Mouse (Mus musculus): ENCODE measurements around the gene Acap1.
"Not testable (repeated sequence)": the region's sequence is repeated elsewhere in the genome, so short reads cannot be mapped to it uniquely, and the experiment has no call there.

Acap1 gene

GRCm38 (mm10) chr11:69895291-69895690 is at the start of gene Acap1:
TSS of gene Acap1 (minus strand) at chr11:69895539.
- DNase-seq (ENCODE audit: low spot score in 2 of 2) = peak; percentile 71 to 76

GRCm38 (mm10) chr11:69940962-69941361 is 45.6 kb upstream of the Acap1 start:
- no peak for DNase-seq (ENCODE audit: low spot score in 2 of 2)

- no peak for DNase-seq (ENCODE audit: low spot score in 2 of 2)
These were observed 44.4 kb upstream of the Acap1 start for GRCm38 (mm10) chr11:69939731-69940130.

- DNase-seq (ENCODE audit: low spot score in 2 of 2) = no peak
These were observed 43.8 kb upstream of the Acap1 start for GRCm38 (mm10) chr11:69939181-69939580.

GRCm38 (mm10) chr11:69938401-69938979 is 43.2 kb upstream of the Acap1 start:
- DNase-seq (ENCODE audit: low spot score in 2 of 2) = no peak

DNA sequence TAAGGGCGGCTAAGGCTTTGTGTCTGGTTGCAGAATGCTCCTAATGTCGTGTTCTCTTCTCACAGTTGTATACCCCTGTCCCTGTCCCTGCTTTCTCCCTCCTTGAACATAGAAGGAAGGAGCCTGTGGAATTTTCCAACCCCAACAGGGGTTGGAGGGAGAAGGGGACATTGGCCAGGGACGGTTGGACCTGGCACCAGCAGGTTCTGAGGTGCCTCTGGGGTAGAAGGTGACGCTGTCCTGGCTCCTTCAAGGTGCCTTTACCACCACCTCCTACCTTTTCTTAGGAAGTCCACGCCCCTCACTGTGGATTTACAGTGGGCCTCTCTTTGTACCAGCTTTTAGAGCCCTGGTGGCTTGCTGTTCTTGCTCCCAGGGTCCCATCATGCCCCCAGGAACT is 42.5 kb upstream of the Acap1 start:
- no peak for DNase-seq (ENCODE audit: low spot score in 2 of 2)

GRCm38 (mm10) chr11:69937385-69937784 is 42.0 kb upstream of the Acap1 start:
- DNase-seq (ENCODE audit: low spot score in 2 of 2) = no peak

DNA sequence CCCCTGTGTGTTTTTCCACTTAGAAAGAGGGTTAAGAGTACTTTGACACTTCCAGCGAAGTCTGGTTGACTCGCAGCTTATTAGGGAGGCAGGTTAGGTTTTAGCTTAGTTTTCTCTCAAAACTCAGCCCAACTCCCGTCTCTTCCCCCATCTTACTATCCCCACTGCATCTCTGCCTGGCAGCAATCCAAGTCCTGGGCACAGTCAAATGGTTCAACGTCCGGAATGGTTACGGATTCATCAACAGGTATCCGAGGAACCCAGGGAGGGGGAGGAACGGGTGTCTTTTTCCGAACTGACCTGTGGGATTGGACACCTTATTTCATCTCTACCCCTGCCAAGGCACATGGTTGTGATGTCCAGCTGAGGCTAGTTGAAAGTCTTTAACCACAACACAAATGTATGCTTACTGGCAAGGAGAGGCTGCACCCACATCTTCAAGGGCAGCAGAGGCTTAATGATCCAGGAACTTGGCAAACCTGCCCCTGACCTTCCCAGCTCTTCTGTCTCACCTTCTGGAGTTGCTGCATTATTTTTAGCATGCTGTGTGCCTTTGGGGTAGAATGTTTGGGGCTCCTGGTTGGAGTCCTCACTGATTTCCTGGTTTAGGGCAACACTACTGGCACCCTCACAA is 41.5 kb upstream of the Acap1 start:
- no peak for DNase-seq (ENCODE audit: low spot score in 2 of 2)

DNA sequence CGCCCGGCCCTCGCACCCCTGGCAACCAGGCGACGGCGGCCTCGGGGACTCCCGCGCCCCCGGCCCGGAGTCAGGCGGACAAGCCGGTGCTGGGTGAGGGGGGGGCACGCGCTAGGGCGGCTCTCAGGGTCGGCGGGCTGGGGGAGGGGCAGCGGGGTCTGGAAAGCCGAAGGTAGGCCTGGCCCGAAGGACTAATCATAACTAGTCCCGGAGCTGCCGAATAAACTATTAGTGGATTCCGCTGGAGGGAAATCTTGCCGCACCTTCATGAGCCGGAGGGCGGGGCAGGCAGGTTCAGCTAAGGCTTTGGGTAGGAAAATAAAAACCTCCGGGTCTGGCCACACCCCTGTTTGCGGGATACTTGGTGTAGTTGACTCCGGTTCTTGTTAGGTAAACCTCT is 40.8 kb upstream of the Acap1 start:
- no peak for DNase-seq (ENCODE audit: low spot score in 2 of 2)

DNA sequence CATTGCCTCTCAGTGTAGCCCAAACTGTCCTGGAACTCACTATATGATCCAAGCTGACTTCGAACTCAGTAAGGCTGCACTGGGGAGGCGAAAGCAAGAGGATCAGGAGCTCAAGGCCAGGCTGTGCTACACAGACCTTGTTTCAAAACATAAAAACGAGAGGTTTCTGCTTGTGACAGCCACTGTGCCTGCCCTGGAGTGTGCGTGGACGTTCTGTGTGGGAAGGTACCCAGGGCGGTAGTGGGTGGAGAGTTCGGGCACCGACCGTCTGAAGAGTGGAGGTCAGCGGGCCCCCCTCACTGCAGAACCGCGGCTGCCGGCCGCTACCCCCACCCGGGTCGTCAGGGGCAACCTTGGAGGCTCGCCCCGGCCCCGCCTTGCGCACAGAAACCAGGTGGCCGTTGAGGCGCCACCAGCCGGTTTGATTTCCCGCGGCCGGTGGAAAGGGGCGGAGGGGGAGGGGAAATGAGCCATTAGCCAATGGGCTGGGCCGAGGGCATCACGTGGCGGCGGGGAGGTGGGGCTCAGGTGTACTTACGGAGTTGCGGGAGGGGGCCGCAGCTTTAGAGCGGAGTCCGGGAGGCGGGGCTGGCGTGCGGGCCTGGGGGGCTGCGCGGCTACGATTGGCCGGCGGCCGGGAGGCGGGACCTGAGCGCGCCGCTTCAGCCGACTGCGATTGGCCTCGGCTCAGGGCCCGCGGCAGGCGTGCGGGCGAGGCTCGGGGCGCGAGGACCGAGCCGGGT is 40.0 kb upstream of the Acap1 start, which contains the start of gene Ybx2:
Gene Ybx2 (plus strand): TSS at position 660 of the 743 bp plus-strand sequence.
- peak; percentile 91 to 93 for DNase-seq (ENCODE audit: low spot score in 2 of 2)

- DNase-seq (ENCODE audit: low spot score in 2 of 2) = no peak
These were observed 39.3 kb upstream of the Acap1 start for GRCm38 (mm10) chr11:69934681-69935080.

GRCm38 (mm10) chr11:69934169-69934568 is 38.8 kb upstream of the Acap1 start:
- DNase-seq (ENCODE audit: low spot score in 2 of 2) = peak; percentile 82 to 98

DNA sequence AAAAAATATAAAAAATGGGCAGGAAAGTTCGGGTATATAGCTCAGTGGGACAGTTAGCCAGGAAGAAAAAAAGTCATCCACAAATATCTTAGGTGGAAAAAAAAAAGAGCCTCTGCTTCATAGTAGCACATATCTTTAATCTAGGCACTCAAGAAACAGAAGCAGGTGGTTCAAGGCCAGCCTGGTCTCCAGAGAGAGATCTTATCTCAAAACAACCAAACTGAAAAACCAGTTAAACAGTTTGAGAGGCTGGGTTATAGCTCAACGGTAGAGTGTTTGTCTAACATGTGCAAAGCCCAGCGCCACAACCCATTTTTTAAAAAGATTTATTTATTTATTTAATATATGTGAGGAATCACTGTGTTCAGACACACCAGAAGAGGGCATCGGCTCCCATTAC is 37.7 kb upstream of the Acap1 start:
- DNase-seq (ENCODE audit: low spot score in 2 of 2) = no peak

- DNase-seq (ENCODE audit: low spot score in 2 of 2) = peak in 1 of 2 experiments; percentile 31
These were observed 36.9 kb upstream of the Acap1 start for GRCm38 (mm10) chr11:69932254-69932653.

GRCm38 (mm10) chr11:69931769-69932168 is 36.4 kb upstream of the Acap1 start:
- no peak for DNase-seq (ENCODE audit: low spot score in 2 of 2)

DNA sequence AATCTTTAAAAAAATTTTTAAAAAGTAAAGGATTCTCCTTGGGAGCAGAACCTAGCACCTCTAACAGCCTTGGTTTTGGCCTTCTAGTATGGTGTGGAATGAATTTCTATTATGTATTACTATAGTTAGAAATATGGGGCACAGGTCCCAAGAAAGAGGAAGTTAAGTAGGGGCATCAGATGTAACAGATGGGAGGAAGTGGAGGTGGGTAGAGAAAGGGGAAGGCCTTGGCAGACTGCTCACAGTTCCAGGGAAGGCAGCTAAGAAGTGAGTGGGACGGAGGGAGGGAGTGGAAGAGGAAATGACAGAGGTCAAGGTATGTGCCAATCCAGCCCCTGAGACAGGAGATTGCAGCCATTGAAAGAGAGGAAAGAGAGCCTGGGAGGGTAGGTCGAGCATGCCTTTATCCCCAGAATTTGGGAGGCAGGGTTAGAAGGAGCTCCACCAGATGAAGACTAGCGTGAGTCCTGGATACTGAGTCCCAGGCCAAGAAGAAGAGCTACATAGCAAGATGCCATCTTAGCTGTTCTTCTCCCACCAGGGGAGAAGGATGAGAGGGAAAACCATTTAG is 35.7 kb upstream of the Acap1 start:
- peak in 1 of 2 experiments; percentile 21 for DNase-seq (ENCODE audit: low spot score in 2 of 2)

GRCm38 (mm10) chr11:69930176-69930575 is 34.8 kb upstream of the Acap1 start:
- DNase-seq (ENCODE audit: low spot score in 2 of 2) = not testable (repeated sequence)

- DNase-seq (ENCODE audit: low spot score in 2 of 2) = no peak
These were observed 34.4 kb upstream of the Acap1 start for GRCm38 (mm10) chr11:69929712-69930111.

DNA sequence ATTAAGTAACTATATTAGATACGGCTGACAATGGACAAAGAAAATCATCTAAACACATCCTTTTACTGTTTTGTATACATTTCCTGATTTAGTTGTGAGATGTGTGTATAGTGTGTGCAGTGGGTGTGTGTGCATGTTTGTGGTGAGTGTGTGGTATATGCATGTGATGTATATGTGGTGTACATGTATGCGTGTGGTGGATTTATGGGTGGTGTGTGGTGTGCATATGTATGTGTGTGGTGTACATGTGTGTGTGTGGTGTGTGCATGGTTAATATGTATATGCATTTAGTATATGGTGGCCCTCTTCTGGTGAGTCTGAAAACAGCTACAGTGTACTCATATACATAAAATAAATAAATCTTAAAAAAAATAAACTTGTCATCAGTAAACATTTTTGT is 32.2 kb upstream of the Acap1 start:
- no peak for DNase-seq (ENCODE audit: low spot score in 2 of 2)

DNA sequence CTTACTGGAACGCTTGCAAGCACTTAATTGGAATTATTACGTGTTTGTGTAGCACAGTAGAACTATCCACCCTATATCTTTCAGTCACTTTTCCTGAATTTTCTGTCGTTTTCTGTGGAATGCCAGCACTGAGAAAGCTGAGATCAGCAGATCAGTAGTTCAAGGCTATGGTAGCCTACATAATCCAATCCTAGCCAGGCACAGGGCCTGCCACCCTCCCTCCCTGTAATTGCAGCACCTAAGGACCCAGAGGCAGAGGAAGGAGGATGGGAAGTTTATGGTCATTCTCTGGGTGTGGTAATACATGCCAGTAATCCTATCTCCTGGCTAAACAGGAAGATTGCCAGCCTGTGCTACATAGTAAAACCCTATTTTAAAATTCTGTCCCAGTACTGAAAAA is 27.5 kb upstream of the Acap1 start:
- DNase-seq (ENCODE audit: low spot score in 2 of 2) = no peak

DNA sequence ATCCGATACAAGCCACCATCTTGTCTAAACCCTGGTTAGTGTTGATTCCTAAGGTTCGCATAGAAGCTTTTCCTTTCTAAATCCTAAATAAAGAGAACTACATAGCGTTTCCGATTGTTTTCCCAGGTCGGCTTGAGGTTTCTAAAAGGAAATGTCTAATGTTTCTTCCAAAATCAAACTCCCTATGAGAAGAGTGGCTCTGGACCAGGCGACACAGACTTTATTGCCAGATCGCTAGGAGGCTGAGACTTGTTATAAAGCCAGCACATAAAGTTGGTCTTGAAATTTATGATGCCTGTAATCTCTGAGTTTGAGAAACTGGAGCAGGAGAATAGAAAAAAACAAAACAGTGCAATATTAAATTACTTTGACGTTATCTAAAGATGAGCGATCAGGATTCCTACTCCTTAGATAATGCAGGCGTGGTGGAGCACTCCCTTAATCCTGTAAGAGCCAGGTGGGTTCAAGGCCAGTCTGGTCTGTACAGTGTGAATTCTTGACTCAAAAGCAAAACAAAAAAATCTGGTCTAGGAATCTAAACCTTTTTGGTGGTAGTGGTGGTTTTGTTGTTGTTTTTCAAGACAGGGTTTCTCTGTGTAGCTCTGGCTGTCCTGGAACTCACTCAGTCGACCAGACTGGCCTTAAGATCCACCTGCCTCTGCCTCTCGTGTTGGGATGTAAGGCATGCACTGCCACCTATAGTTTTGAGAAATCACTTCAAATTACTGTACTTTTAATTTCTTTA is 26.8 kb upstream of the Acap1 start:
- DNase-seq (ENCODE audit: low spot score in 2 of 2) = no peak

All from thymus, postnatal 10 days (tissue).